Mouse (Mus musculus) T-helper 2 cell (primary cell): Measurements from ENCODE around the gene Rad21l.
"Not testable (repeated sequence)": the region's sequence is repeated elsewhere in the genome, so short reads cannot be mapped to it uniquely, and the experiment has no call there.

Source experiments
- in situ Hi-C: fragments of 300-600 bp; cut with MboI, MseI; formaldehyde crosslinking; loops from one replicate; pipeline ENCODE4 v1.15.1; 2025; ENCODE audit warnings: high pct_unique_total_duplicates

The Rad21l gene

GRCm38 (mm10) chr2:151629310-151629709 is 39.0 kb downstream of the Rad21l start:
- in situ Hi-C loops = no loop called here

GRCm38 (mm10) chr2:151628011-151628410 is 40.3 kb downstream of the Rad21l start:
- in situ Hi-C loops = no loop called here

- in situ Hi-C loops = no loop called here
Measured at GRCm38 (mm10) chr2:151626296-151626695, 42.0 kb downstream of the Rad21l start.

GRCm38 (mm10) chr2:151623776-151624175 is 44.6 kb downstream of the Rad21l start:
- in situ Hi-C loops = no loop called here

- in situ Hi-C loops = no loop called here
Measured at GRCm38 (mm10) chr2:151616551-151617329, 51.6 kb downstream of the Rad21l start.

- in situ Hi-C loops = not testable (repeated sequence)
Measured at GRCm38 (mm10) chr2:151615779-151616178, 52.6 kb downstream of the Rad21l start.

- in situ Hi-C loops = no loop called here
Measured at GRCm38 (mm10) chr2:151609974-151610373, 58.4 kb downstream of the Rad21l start.

- in situ Hi-C loops = no loop called here
Measured at GRCm38 (mm10) chr2:151608435-151608834, 59.9 kb downstream of the Rad21l start.

- in situ Hi-C loops = no loop called here
Measured at GRCm38 (mm10) chr2:151605437-151605987, 62.8 kb downstream of the Rad21l start.

GRCm38 (mm10) chr2:151603630-151604029 is 64.7 kb downstream of the Rad21l start:
- in situ Hi-C loops = no loop called here

GRCm38 (mm10) chr2:151602106-151602505 is 66.2 kb downstream of the Rad21l start:
- in situ Hi-C loops = no loop called here

GRCm38 (mm10) chr2:151598068-151598467 is 70.3 kb downstream of the Rad21l start:
- in situ Hi-C loops = no loop called here
